Mouse (Mus musculus) heart, adult 2 months (tissue): ENCODE measurements around the gene Tecpr1.

Experiments
- CTCF ChIP-seq: fragments of 200-600 bp; IDR thresholded peaks from 2 replicates; pipeline ENCODE4 v1.8.1; 2022; ENCODE audit warnings: antibody characterized with exemption, mild to moderate bottlenecking, moderate library complexity
- EP300 ChIP-seq: fragments of 200-500 bp; IDR thresholded peaks from 2 replicates; pipeline ENCODE4 v1.6.1; 2011; ENCODE audit warnings: low read depth, low read length, control low read depth; ENCODE audit not compliant: insufficient read depth
- POLR2A ChIP-seq: fragments of 200-500 bp; IDR thresholded peaks from 2 replicates; pipeline ENCODE4 v1.6.1; 2011; ENCODE audit warnings: mild to moderate bottlenecking, low read depth, low read length, control low read depth; ENCODE audit not compliant: insufficient read depth

- TF ChIP-seq POLR2A (no peak), CTCF (no peak), EP300 (no peak)
Observed at GRCm38 (mm10) chr5:144204303-144204702, 19.1 kb downstream of the Tecpr1 start.
